Mouse (Mus musculus): ENCODE data around the gene Fkbp5. TPM values are rescaled to one million over a fixed set of nuclear protein-coding genes. Genes with fewer than 3 reads are reported as not detected.
"Not testable (repeated sequence)": the region's sequence is repeated elsewhere in the genome, so short reads cannot be mapped to it uniquely, and the experiment has no call there.

The Fkbp5 gene
- total RNA-seq, 1 experiment from 2014 or later: 11.9 TPM

GRCm38 (mm10) chr17:28437938-28438337 lies 79.4 kb downstream of the Fkbp5 start:
- no peak for ATAC-seq (replicated peaks; ENCODE audit: insufficient number of reproducible peaks, low FRiP score, low TSS enrichment, poor library complexity, severe bottlenecking)

GRCm38 (mm10) chr17:28434921-28435485 lies 82.3 kb downstream of the Fkbp5 start:
- ATAC-seq (replicated peaks; ENCODE audit: insufficient number of reproducible peaks, low FRiP score, low TSS enrichment, poor library complexity, severe bottlenecking): no peak

- peak; percentile 76; the same call in 1 of the 2 replicates for ATAC-seq (replicated peaks; ENCODE audit: insufficient number of reproducible peaks, low FRiP score, low TSS enrichment, poor library complexity, severe bottlenecking)
Observed at GRCm38 (mm10) chr17:28433029-28433428, 84.3 kb downstream of the Fkbp5 start.

- ATAC-seq (replicated peaks; ENCODE audit: insufficient number of reproducible peaks, low FRiP score, low TSS enrichment, poor library complexity, severe bottlenecking): peak; percentile 61
Observed at GRCm38 (mm10) chr17:28431931-28432335, 85.4 kb downstream of the Fkbp5 start.

- no peak for ATAC-seq (replicated peaks; ENCODE audit: insufficient number of reproducible peaks, low FRiP score, low TSS enrichment, poor library complexity, severe bottlenecking)
Observed at GRCm38 (mm10) chr17:28431038-28431437, 86.3 kb downstream of the Fkbp5 start.

GRCm38 (mm10) chr17:28428474-28429258 lies 88.7 kb downstream of the Fkbp5 start:
- ATAC-seq (replicated peaks; ENCODE audit: insufficient number of reproducible peaks, low FRiP score, low TSS enrichment, poor library complexity, severe bottlenecking): no peak

- ATAC-seq (replicated peaks; ENCODE audit: insufficient number of reproducible peaks, low FRiP score, low TSS enrichment, poor library complexity, severe bottlenecking): no peak
Observed at GRCm38 (mm10) chr17:28427666-28428065, 89.7 kb downstream of the Fkbp5 start.

- no peak for ATAC-seq (replicated peaks; ENCODE audit: insufficient number of reproducible peaks, low FRiP score, low TSS enrichment, poor library complexity, severe bottlenecking)
Observed at GRCm38 (mm10) chr17:28424373-28424772, 93.0 kb downstream of the Fkbp5 start.

- no peak for ATAC-seq (replicated peaks; ENCODE audit: insufficient number of reproducible peaks, low FRiP score, low TSS enrichment, poor library complexity, severe bottlenecking)
Observed at GRCm38 (mm10) chr17:28421071-28421470, 96.3 kb downstream of the Fkbp5 start.

- peak; percentile 50; the same call in 1 of the 2 replicates for ATAC-seq (replicated peaks; ENCODE audit: insufficient number of reproducible peaks, low FRiP score, low TSS enrichment, poor library complexity, severe bottlenecking)
Observed at GRCm38 (mm10) chr17:28420229-28421051, 96.9 kb downstream of the Fkbp5 start.

GRCm38 (mm10) chr17:28419636-28420035 lies 97.7 kb downstream of the Fkbp5 start:
- no peak for ATAC-seq (replicated peaks; ENCODE audit: insufficient number of reproducible peaks, low FRiP score, low TSS enrichment, poor library complexity, severe bottlenecking)

GRCm38 (mm10) chr17:28418954-28419353 lies 98.4 kb downstream of the Fkbp5 start:
- no peak for ATAC-seq (replicated peaks; ENCODE audit: insufficient number of reproducible peaks, low FRiP score, low TSS enrichment, poor library complexity, severe bottlenecking)

GRCm38 (mm10) chr17:28418481-28418880 lies 98.8 kb downstream of the Fkbp5 start:
- not testable (repeated sequence) for ATAC-seq (replicated peaks; ENCODE audit: insufficient number of reproducible peaks, low FRiP score, low TSS enrichment, poor library complexity, severe bottlenecking)

- no peak for ATAC-seq (replicated peaks; ENCODE audit: insufficient number of reproducible peaks, low FRiP score, low TSS enrichment, poor library complexity, severe bottlenecking)
Observed at GRCm38 (mm10) chr17:28417771-28418170, 99.6 kb downstream of the Fkbp5 start.

GRCm38 (mm10) chr17:28415271-28415670 lies 102.1 kb downstream of the Fkbp5 start:
- no peak for ATAC-seq (replicated peaks; ENCODE audit: insufficient number of reproducible peaks, low FRiP score, low TSS enrichment, poor library complexity, severe bottlenecking)

GRCm38 (mm10) chr17:28411381-28411960 lies 105.9 kb downstream of the Fkbp5 start:
- no peak for ATAC-seq (replicated peaks; ENCODE audit: insufficient number of reproducible peaks, low FRiP score, low TSS enrichment, poor library complexity, severe bottlenecking)

GRCm38 (mm10) chr17:28410731-28411130 lies 106.6 kb downstream of the Fkbp5 start:
- no peak for ATAC-seq (replicated peaks; ENCODE audit: insufficient number of reproducible peaks, low FRiP score, low TSS enrichment, poor library complexity, severe bottlenecking)

GRCm38 (mm10) chr17:28408251-28408918 lies 108.9 kb downstream of the Fkbp5 start:
- no peak for ATAC-seq (replicated peaks; ENCODE audit: insufficient number of reproducible peaks, low FRiP score, low TSS enrichment, poor library complexity, severe bottlenecking)

Measured in monocyte, adult 5-6 weeks (primary cell).